Mouse (Mus musculus): ENCODE data around the gene Ap1ar.
"Not testable (repeated sequence)": the region's sequence is repeated elsewhere in the genome, so short reads cannot be mapped to it uniquely, and the experiment has no call there.

The Ap1ar gene

GRCm38 (mm10) chr3:127793022-127793421 is 44.3 kb downstream of the Ap1ar start:
- DNase-seq: peak; percentile 14

- no peak for DNase-seq
Observed at GRCm38 (mm10) chr3:127791595-127792561, 45.4 kb downstream of the Ap1ar start.

- no peak for DNase-seq
Observed at GRCm38 (mm10) chr3:127791056-127791483, 46.3 kb downstream of the Ap1ar start.

DNA sequence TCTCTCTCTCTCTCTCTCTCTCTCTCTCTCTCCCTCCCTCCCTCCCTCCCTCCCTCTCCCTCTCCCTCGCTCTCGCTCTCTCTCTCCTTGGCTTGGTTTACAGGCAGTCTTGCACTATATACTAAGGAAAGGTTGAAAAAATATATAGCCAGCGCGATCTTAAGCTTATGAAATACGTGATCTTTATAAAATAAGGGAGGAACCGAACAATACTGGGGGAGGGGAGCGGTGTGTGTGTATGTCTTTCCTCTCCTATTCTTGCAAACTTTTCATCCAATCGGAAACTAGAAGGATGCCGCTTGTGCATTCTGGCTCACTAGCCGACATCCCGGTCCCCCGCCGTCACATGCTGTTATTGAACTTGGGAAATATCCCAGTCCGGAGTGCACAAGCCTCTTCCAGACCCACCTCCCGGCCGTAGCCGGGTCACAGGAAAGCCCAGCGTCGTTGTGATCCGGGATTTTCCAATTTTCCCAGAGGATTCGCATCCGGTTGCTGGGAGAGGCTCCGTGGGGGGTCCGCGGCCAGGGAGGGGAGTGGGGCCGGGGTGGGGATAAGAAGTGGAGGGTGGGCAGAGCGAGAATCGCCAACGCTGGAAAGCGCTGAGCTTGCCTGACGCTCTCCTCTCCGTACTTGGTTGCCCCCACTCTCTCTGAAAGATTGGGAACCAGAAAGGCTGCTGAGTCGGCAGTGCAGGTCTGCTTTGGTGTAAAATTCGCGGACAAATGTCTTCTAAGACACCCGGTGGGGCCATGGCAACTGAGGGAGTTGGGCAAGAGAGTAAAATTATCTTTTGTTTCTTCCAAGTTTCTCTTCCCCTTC is 46.9 kb downstream of the Ap1ar start:
- peak; percentile 42 for DNase-seq

DNA sequence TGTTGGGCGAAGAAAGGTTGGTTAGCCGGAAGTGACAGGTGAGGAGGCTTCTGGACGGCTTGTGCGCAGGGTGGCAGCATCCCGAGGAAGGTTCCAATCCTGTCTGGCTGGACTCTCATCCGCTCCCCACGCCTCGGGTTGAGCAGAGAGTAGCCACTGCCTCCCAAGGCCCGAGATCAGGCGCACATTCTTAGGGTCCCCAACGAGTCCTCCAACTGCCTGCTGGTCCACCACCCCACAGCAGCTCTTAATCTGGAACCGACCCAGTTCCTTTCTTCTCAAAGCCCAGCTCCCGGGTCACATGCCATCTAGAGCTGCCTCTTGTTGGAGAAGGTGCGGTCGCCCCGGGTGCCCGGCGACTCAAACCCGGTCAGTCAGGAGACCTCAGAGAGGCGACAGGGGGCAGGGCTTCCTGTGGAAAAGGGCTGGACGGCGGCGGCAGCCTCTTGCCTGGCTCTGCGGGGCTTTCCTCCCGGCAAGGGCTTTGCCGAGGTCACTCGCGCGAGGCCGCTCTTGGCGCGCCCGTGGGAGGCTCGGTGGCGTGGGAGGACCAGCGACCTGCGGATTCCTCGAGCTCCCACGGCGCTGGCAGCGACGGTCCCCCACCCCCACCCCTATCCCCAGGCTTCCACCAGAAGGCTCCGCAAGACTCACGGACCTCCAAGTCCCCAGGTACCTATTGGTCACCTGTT is 47.7 kb downstream of the Ap1ar start, which contains the start of gene Tifa:
Gene Tifa, plus strand, starts transcription at position 306 of the 692 bp plus-strand sequence.
- DNase-seq: peak; percentile 75

DNA sequence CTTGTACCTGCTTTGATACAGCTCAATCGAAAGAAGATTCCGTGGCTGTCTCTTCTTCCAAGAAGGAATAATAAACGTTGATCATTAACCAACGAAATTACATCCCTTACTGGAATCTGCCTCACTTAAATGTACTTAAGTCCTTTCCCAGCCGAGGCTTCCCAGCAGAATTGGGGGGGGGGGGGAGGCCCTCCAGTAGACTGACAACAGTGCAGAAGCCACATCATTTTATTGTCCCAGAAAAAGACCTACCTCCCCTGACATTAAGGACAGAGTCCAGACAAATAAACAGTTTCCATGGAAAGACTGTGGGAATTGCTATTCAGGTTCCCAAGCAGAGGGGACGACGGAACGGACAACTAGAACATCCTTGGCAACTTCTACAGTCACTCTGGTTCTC is 48.4 kb downstream of the Ap1ar start:
- no peak for DNase-seq

GRCm38 (mm10) chr3:127788038-127788437 is 49.3 kb downstream of the Ap1ar start:
- no peak for DNase-seq

GRCm38 (mm10) chr3:127787032-127787431 is 50.3 kb downstream of the Ap1ar start:
- no peak for DNase-seq

DNA sequence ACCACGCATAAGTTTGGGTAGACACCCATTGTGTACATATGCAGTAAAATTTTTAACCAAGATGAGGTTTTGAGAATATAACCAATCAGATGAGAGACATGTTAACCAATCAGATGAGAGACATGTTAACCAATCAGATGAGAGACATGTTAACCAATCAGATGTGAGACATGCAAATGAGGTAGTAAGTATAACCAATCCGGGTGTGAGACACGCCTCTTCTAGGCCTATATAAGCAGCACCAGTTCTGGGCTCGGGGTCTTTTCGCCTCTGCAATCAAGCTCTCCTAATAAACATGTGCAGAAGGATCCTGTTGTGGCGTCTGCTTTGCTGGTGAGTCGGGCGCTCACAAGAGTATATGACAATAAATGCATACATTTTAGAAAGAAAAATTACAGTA is 53.6 kb downstream of the Ap1ar start:
- not testable (repeated sequence) for DNase-seq

- no peak for DNase-seq
Observed at GRCm38 (mm10) chr3:127782921-127783320, 54.4 kb downstream of the Ap1ar start.

- DNase-seq: no peak
Observed at GRCm38 (mm10) chr3:127780921-127781320, 56.4 kb downstream of the Ap1ar start.

DNA sequence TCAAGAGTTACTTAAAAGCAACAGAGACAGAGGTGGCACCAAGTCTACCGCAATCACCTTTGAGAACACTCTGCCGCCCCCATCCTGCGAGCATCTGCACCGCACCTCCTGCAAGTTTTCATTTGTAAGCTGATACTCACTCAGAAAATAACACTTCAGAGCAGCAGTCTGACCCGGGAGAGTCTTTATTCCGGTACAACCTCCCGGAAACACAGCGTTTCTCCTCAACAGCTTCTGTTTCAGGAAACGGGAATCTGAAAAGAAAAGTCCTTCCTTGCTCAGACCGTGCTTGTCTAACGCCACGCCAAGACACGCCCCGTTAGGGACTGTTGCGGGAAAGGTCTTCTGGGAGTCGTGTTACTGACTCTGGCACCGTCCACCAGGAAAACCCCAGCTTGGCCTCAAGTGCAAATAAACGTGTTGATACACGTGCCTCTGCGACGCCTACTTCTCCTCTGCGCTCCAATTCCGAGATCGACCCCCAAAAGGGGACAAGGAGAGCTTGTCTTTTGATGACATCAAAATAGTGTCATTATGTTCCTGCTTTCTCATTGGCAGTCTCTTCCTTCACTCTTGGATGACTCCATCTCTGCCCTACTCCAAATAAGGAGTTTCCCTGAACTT is 57.2 kb downstream of the Ap1ar start, which contains the start of gene Alpk1:
Gene Alpk1, minus strand, starts transcription at position 507 of the 624 bp plus-strand sequence.
- peak; percentile 71 for DNase-seq

GRCm38 (mm10) chr3:127769146-127769545 is 68.2 kb downstream of the Ap1ar start:
- DNase-seq: no peak

DNA sequence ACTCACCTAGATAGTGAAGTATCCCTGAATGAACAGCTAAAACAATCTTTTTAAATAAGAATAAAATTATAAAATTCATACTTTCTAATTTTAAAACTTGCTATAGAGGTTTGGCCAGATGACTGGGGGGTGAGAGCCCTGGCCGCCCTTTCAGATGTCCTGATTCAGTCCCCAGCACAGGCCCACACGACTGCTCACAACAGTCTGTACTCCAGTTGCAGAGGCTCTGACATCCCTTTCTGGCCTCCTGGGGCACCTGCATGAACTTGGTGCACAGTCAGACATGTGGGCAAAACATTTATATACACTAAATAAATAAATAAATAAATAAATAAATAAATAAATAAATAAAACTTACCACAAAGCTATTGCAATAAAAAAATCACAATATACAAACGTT is 71.4 kb downstream of the Ap1ar start:
- DNase-seq: no peak

DNA sequence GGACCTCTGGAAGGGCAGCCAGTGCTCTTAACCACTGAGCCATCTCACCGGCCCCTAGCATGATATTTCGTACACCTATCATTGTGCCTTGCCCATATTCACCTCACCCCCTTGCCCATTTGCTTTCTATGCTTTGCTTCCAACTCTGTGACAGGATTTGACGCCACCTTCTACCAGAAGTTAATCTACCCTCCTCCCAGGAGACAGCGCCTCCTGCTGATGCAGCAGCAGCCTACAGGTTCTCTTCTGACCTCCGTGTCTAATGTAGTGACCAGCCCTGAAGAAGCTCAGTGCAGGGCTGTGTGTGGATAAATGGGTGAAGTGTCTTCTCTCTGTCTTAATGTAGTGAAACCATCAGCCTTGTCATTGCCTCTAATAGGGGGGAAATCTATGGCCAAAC is 72.8 kb downstream of the Ap1ar start:
- DNase-seq: no peak

DNA sequence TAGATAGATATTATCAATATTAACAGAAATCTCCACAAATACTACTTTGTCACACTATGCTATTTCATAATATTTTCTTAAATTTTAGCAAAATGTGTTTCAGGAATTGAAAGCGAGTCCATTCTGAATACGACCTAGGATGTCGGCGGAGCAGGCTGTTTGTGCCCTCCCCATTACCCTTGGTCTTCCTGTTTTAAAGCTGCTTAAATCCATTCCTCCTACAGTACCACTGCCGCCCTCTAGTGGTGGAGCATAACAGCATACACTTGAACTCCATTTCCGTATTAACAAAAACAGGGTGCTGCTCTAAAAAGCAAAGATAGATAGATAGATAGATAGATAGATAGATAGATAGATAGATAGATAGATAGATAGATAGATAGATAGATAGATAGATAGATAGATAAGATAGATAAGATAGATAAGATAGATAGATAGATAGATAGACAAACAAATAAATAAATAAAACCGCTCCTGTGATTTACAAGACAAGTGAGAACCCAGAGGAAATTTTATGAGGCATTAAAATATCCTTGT is 74.2 kb downstream of the Ap1ar start:
- DNase-seq: peak; percentile 69

DNA sequence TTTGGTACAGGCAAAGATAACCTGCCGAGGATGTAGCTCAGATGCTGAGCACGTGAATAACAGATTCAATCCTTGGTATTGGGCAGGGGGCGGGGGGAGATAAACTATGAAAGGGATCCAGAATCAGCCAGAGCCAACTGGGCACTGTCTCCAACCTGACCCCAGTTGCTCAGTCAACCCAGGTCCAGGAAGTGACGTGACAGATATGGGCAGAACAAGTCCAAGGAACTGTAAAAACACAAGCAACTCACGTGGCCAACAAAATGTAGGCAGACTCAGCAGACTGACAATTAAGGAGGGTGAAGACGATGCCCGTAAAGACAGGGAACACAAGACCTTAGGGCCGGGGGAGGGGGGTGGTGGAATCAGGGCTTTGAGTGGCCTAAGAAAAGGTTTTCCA is 74.9 kb downstream of the Ap1ar start:
- DNase-seq: no peak

GRCm38 (mm10) chr3:127759212-127759611 is 78.1 kb downstream of the Ap1ar start:
- peak; percentile 27 for DNase-seq

- no peak for DNase-seq
Observed at GRCm38 (mm10) chr3:127758806-127759205, 78.5 kb downstream of the Ap1ar start.

GRCm38 (mm10) chr3:127757886-127758301 is 79.4 kb downstream of the Ap1ar start:
- DNase-seq: no peak

All from kidney, adult 18-20 months (tissue).